Mouse (Mus musculus) induced T-regulatory cell, adult 2 months (primary cell): ENCODE data around the gene Ubac2.
A peak's percentile ranks its signal among the peaks of the same experiment; 100 is the strongest.

Experiments used
- DNase-seq: peaks from one replicate; pipeline ENCODE4 v3.0.0-alpha.2; 2012; ENCODE audit warnings: low read depth

The Ubac2 gene

DNA sequence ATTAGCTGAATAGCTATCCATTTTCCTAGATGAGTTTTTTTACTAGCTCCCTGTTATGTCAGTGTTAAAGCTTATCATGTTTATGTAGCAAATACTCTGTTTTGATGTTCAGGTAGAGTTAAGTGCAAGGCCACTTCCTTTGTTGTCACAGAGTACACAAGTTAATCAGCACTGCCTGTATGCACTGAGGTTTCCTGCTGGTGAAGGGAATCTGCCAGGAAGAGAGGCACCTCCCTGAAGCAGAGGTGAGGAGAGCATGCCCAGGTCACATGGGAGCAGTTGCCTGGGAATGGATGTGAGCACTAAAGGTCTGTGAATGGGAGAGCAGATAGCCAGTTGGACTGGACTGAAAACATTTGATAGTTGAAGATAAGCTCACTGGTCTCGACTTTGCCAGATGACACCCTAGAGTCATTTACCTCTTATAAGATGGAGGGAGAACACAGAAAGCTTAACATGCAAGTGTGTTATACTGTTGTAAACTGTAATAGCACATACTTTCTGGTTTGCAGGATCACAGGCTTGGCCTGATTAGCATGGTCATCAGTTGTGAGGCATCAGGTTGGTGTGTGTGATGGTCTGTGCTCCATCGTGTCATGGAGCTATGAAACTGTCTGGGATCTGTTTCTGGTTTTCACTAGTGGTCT is 73.1 kb downstream of the Ubac2 start:
- peak; percentile 74 for DNase-seq

DNA sequence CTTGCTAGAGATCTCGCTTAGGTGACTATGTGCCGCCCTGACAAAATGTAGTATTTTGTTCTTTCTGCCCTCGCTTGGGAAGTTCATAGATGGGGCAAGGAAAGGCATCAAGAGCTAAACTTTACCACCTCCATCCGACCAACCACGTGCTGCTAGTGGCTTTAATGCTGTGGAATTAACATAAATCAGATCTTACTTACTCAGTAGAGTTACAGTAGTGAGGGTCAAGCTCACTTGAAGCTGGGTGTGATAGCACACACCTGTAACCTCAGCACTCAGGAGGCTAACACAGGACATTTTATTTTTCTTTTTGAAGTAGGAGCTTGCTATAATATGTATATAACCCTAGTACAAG is 73.6 kb downstream of the Ubac2 start:
- DNase-seq, result no peak

DNA sequence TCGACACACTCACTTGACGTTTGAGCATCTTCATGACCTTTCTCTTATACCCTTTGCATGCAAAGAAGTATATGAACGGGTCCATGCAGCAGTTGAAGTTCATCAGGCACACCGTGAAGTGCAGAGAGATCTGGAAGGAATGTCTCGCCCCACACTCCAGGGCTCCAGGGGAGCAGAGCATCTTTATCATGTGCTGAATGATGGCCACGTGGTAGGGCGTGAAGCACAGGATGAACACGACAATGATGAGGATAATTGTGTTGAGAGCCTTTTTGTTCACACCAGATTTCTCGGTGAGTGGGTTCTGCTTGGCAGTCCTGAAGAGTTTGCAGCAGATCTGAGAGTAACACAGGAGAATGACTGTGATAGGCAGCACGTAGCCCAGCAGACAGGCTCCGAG is 75.7 kb downstream of the Ubac2 start:
- no peak for DNase-seq

DNA sequence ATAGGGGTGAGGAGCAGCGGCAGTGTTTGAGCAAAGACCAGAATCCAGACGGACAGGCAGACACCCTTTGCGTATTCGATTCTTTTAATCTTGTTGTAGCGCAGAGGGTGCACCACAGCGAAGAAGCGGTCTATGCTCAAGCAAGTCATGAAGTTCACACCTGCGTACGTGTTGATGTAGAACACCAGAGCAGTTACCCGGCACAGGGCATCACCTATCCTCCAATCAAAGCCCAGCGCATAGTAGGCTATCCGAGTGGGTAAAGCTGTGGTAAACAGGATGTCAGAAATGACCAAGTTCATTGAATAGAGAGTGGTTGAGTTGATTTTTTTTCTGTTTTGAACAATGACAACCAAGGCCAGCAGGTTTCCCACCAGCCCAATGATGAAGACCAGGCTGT is 76.2 kb downstream of the Ubac2 start:
- peak; percentile 91 for DNase-seq

DNA sequence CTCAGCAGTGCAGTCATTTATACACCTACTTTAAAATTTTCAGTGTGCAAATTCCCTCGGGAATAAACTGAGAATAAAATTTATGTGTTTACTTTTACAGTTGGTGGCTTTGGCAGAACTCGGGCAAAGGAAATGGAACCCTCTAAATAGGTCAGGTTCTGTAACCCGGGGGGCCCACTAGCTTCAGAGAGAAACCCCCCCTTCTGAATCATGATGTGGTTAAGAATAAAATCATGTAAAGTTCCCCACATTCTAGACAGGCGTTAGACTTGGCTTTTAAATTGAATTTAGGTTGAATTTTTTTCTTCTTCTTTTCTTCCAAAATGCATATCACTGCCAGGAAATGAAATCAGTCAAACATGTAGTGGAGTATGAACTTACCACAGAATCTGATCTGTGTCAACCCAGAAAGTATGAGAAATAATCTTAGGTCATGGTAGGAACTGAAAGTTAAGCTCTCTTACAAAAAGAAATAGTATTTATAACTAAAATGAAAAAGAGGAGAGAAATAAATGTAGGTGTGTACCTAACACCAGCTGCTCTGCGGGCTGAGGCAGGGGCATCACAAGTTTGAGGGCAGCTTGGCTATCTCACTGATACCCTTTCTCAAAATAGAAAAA is 76.9 kb downstream of the Ubac2 start:
- DNase-seq, result peak; percentile 81

DNA sequence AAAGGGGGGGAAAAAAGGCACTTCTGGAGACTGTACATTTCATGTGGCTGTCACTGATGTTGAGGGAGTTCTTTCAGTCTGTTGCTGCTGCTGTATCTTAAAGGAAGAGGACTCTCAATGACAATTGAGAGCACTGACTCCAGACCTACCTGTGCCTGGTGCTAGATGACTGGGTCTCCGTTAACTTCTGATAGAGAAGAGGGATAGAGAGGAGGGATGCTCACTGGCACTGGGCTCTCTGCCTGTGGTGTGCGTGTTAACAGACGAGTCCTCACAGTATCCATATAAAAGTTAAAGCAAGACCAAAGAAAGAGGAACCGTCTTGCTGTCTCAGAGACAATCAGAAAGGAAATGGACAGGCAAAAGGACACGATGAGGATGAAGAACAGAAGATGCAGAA is 77.9 kb downstream of the Ubac2 start:
- peak; percentile 61 for DNase-seq

DNA sequence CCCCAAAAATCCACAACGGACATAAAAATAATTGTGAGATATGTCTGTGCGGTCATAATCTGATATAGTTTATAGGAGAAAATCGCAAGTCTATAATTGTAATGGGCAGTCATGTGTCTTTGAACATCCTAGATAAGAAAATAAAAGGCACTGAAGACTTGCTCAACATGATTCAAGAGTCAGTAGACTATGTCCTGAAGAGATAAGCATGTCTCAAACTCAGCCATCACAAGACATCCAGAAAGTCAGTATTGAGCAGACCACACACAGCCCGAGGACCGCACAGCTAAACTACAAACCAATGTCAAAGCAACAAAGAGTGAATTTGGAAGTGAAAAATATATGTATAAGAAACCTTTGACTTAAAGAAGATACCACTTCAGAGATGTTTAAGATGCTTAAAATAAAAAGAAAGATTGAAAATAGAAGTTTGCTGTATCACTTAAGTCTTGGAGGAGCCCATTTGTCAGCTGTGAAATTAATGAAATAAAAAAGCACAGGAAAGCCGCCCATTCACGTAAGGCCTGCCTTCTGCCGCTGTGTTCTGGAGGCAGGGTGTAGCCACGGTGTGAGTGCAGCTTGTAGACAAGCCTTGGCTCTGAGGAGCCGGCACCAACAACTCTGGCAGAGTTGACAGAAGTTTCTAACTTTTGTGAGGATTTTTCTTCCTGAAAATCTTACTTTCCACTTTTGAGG is 78.9 kb downstream of the Ubac2 start:
- peak; percentile 59 for DNase-seq

DNA sequence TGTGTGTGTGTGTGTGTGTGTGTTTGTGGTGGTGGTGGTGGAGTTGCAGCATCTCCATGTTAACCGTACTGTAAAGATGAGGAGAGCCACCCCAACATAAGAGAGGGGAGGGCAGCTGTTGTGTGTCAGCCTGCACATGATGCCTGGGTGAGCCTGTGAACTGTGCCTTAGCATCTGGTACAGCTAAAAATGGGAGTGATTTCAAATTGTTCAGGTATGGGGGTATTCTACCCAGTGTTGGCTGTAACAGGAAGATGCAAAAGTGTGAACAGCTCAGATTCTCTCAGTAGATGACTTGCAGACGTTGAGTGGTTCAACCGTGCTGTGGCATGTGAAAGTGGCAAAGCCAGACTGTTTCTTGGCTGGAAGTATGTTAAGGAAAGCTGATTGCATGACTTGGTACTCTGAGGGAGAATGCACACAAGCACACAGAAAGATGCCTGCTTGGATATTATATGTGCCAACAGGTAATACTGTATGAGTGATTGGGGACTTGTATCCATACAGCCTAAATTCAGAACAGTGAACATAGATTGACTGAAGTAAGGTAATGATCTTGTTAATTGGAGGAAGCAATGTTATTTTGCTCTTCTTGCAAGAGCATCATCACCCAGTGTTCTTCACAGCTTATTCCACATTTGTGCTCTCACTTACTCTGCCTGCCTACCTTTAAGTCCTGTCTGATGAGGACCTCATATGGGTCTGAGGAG is 79.8 kb downstream of the Ubac2 start:
- DNase-seq, result peak; percentile 72

DNA sequence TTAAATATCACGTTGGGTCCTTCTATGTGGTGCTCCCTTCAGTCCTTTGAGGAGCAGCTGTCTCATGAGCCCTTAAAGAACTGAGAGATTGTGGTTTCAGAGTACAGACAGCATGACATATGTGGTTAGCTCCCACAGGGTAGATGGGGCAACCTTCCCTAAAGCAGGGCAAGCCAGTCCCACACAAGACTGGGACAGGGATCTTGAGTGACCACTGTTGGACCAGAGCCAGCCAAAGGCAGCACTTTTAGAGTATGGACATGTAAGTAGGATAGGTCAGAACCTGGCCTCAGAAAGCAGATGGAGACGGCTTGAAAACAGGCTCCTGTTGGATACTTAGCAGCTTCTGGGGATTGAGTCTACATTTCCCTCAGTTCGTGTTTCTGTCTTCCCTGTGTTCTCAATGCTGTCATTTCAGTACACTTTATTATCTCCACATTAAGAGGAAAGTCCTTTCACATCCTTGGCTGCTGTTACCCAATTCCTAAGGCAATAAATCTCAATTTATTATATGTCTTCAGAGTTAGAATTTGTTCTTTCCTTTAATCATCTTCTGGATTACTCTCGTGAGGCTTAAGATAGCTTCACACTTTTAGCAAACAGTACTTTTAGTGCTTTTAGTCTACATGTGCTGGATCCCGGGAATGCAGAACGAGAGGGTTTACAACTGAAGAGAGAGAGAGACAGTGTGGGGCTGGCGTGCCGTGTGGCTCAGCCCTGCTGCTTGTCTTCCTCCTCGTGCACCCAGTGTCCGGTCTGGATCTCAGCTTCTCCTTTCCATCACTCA is 80.5 kb downstream of the Ubac2 start:
- peak; percentile 68 for DNase-seq

DNA sequence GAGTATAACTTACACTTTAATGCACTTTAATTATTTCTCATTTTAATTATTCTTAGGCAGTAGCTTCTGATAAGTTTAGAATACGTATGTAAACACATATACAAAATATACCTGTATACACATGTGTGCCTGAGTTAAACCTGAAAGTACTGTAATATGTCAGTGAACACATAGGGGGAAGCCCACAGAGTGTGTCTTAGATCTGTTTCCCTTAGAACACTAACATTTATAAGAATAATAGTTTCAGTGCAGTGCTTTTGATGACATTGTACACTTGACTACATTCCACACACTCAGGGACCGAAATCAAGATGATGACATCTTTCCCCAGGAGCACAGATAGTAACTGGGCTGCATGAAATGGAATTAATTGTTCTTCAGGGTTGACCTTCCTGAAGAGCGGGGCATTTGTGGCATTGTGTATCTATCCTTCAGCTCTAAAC is 81.1 kb downstream of the Ubac2 start:
- DNase-seq, result peak; percentile 76

DNA sequence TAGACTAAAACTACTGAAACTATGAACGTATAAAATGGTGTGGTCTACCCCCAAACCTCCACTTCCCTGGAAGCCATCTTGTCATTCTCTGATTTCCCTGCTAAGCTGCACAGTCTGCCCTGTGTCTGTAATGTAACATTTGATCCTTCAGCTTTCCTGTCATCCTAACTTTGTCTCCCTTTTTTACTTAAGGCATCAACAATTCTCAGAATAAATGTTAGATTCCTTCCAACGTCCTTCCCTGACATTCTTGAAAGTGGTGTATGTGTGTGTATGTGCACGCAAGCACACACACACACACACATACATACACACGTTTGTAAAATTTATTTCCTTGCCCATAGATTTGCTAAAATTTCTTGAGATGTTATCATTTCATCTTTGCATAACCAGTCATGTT is 81.6 kb downstream of the Ubac2 start:
- no peak for DNase-seq

DNA sequence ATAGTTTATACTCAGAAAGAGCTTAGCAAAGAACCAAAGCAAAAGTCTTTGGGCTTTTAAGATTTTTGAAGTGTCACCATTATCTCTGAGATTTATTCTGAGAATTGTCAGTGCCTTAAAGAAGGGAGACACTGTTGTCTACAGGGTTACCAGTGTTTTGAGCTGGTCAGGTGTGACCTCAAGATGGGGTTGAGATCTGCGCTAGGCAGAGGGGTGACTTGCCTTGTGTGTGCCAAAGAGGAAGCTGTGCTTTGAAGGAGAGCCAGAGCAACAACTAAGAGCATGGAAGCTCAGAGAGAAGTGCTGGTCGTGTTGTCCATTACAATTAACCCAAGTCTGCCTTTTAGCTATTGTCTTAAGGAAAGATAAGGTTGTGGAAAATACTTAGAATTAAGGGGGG is 82.1 kb downstream of the Ubac2 start:
- peak; percentile 72 for DNase-seq

DNA sequence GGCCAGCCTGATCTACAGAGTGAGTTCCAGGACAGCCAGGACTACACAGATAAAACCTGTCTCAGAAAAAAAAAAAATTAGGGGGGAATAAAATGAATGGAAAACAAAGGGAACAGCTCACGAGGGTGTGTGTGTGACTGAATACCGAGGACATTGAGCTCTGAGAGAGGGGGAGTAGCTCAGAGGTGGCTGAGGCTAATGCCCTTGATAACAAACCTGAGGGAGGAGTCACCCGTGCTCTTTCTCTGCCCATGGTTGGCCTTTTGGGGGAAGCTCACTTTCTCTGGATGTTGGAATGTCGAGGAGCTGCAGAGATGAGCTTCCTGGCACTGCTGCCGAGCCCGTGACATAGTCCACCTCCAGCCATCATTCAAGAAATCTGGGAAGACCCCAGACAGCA is 82.6 kb downstream of the Ubac2 start:
- peak; percentile 67 for DNase-seq

DNA sequence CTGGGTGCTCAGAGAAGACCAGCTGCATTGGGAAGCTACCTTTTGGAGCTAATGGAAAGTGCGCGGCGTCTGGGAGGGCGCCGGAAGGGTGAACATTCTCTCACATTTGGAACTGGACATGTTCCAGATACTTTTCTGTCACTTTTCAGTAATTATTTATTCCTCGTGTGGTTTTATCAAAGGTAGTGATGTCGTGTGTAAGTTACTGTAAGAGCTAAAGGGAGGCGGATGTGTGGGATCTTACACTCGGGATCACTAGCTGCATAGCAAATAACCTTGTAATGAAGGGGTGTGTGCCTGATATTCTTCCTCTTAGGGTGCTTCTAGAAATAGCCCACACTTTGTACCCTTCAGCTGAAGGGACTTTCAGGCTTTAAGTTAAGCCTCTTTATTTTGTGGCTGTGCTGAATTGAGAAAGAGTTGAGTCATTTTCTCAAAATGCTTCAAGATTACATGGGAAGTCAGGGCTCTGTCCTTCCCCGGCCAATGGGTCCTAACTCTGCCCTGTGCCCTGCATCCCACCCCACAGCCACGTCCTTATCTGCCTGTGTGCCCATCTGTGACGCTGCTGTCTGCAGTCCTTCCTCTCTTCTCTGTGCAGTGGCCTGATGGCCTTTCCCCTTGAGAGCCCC is 83.2 kb downstream of the Ubac2 start:
- DNase-seq, result peak; percentile 70

DNA sequence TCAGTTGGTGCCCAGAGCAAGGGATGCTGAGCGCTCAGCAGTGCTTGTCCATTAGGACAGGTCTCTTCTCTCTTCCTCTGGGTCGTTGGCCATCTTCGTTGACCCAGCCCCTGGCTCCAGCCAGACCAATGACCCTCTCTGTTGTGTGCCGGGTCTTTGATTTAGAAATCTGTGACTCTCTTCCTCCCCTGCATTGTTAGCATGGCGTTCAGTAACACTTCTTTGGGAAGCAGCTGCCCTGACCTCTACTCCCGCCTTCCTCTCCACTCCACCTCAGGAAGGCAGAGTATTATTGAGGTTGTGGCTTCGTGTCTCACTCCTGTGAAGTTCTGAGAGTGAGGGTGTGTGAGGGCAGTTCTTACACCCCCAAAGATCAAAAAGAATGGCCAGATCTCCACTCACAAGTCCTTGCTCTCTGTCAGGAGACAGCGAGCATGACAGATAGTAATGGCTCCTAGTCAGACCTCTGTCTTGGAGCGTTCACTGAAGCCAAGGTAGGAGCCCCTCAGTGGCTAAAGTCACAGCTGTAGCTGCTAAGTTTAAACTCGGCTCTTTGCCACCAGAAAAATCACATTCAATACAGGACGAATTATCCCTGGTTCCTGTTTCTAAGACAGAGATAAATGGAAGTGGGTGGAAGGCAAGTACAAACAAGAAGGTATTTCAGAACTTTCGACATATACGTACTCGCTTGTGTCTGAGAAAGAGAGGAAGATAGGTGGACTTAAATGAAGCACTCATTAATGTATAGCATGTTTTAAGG is 83.9 kb downstream of the Ubac2 start:
- peak; percentile 65 for DNase-seq

DNA sequence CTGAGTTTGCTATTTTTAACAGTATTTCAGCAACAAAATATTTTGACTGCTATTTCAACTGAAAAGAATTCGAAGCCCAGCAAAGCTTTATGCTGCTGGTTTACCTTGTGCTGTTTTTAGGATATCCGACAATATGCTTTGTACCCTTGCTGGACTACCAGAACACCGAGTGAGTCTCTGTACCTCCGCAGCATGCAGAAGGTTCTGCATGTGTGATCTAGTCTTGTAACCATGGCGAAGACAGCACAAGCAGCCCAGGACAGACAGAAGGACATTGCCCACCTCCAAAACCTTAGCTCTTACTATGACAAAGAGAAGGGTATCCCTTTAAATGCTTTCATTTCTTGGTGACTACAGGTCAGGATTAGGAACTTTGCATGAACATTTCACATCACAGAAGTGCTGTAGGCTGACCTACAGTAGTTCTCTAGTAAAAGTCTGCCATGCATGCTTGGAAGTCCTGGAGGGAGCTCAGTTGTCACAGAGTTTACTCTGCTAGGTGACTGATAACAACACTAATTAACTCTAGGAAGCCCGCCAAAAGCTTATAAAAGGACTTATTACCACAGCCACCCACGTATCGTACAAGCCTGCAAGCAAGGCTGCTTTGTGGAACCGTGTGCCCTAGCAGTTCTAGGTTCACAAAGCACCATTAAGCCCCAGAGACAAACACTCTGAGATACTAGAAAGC is 85.0 kb downstream of the Ubac2 start:
- peak; percentile 78 for DNase-seq

DNA sequence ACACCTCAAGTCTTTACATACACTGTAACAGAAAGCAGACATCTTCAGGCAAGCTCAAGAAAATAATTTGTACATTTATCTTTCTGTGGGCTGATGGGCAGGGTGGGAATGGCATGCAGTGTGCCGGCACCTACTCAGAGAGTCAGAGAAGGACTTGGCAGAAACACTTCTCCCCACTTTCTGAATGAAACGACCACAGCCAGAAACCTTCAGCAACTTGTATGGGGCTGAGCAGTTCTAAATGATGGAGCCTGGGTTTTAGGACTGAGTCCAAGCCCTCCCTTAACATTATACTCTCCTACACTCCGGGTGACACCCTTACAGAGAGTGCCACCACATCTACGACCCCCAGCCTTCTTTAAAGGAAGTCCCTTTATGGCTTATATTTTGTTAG is 85.5 kb downstream of the Ubac2 start:
- DNase-seq, result no peak

DNA sequence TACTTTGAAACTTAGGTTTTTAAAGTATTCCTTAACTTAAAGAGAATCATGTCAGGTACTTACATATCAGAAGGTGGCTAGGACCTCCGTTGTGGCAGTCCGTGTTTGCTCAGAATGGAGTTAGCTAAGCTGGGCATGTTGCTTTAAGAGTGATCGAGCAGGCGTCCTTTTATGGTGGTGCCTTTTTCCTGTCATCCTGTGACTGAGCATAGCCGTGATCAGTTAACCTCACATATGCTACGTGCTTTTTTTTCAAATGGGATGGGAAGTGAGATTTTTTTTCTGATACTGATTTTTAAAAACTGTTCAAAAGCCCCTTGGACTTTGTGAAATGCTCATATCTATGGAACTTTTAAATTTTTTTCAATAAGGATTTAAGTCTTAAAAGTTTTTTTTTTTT is 86.6 kb downstream of the Ubac2 start, which contains the start of gene Gpr183:
Gpr183 (minus strand) TSS at position 206 of the 400 bp plus-strand sequence.
- peak; percentile 87 for DNase-seq

DNA sequence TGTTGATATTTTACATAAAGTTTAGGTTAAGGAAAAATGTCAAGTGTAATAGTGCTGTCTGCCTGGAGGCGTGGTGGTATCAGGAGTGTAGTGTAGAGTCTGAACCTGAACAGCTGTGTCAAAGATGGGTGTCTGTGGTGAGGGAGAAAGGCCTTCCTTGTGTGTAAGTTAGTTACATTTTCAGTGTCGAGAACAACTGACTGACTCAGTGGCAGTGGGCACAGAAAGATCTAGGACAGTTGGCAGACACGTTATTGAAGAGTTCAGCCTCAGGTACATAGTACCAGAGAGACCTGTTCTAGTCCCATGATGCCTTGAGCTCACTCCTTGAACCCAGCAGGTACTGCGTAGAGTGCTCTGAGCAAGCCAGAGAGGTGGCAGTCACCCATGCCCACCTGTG is 87.0 kb downstream of the Ubac2 start:
- DNase-seq, result peak; percentile 75

DNA sequence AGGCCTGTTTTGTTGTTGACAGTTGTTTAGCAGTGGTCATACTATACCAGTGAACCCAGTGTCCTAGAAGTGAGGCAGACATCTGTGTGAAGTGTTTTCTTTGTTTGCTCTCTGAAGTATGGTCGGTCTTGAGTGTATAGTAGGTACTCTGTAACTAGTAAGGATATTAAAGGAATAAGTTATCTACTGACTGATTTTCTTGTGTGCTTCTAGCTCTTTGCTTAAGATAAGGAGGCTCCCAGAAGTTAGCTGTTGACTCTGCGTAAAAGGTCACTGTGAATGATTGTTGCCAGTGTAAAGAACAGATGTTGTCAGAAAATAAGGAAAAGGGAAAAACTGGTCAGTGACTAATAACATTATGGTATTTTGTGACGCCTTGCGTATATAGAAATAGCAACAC is 88.7 kb downstream of the Ubac2 start:
- peak; percentile 49 for DNase-seq
